In genomic region chr11:111296309-111296721, GRCm38 (mm10) we compare ENCODE assay signal across 12 mouse cellular contexts.
A peak's percentile ranks its signal among the peaks of the same experiment; 100 is the strongest.
DNase-seq lines count a peak whose midpoint lies in the region; ATAC-seq and TF ChIP-seq lines count a peak whose summit lies in the region.
"Had no signal": no experiment of that assay in that cellular context is flagged by ENCODE, and none has a peak within 500 bp of the region (broad histone marks: within the 10 kb centered on the region; RNA-seq: fewer than 3 reads in every experiment).

No protein-coding gene starts in this region.

- TF ChIP-seq CTCF in hindbrain, postnatal 0 days (IDR thresholded peaks at IDR 0.05; ENCODE audit: low read depth): peak; percentile 21; the same call in 1 of the 2 replicates

- no peak for DNase-seq in heart, postnatal 25 days (ENCODE audit: low spot score)
- DNase-seq in right cerebral cortex, postnatal 10 days (ENCODE audit: low spot score in 2 of 2): peak; percentile 26 to 27
- no peak for DNase-seq in right cerebral cortex, adult 2 months (ENCODE audit: low spot score in 2 of 2)
- peak; percentile 52 for DNase-seq in hindbrain, postnatal 0 days (ENCODE audit: low spot score)
- DNase-seq in thymus, postnatal 0 days (ENCODE audit: low spot score): no peak
- no peak for DNase-seq in ovary, postnatal 10 days (ENCODE audit: low spot score)
- no peak for DNase-seq in ovary, adult 18-20 months (ENCODE audit: low spot score)
- DNase-seq: right cerebral cortex, postnatal 14 days had no signal

- peak overlapping the region; percentile 54 for H3K4me2 ChIP-seq in heart, embryonic 11.5 days
- H3K4me2 ChIP-seq in hindbrain, postnatal 0 days (ENCODE audit: low read depth, low read length): peak overlapping the region; percentile 47
- H3K4me2 ChIP-seq: embryonic facial prominence, embryonic 12.5 days; liver, embryonic 12.5 days had no signal

- no peak for ATAC-seq in heart, embryonic 11.5 days (replicated peaks; ENCODE audit: insufficient number of reproducible peaks, low FRiP score, low TSS enrichment)
- no peak for ATAC-seq in hindbrain, postnatal 0 days
- ATAC-seq: CD4-positive, CD25-positive, alpha-beta regulatory T cell, adult 4 months; liver, embryonic 12.5 days had no signal

- H3K9ac ChIP-seq in heart, embryonic 11.5 days (ENCODE audit: low read depth, low read length): no peak overlapping the region
- no peak overlapping the region for H3K9ac ChIP-seq in hindbrain, postnatal 0 days (replicated peaks; ENCODE audit: low read length)
- H3K9ac ChIP-seq: embryonic facial prominence, embryonic 12.5 days; liver, embryonic 12.5 days had no signal

- intact Hi-C loops in heart, postnatal 25 days (cut with DNase I): no loop called here

- 19% methylated on average over 9 of the region's 9 CpGs for WGBS in heart, embryonic 11.5 days (ENCODE audit: insufficient replicate concordance)
- 20% methylated on average over 9 of the region's 9 CpGs for WGBS in hindbrain, postnatal 0 days

- no peaks in the 10 kb centered on the region for H3K4me1 ChIP-seq in heart, embryonic 11.5 days (ENCODE audit: control insufficient read depth, insufficient read depth, low read length)
- H3K4me1 ChIP-seq in hindbrain, postnatal 0 days (ENCODE audit: insufficient read depth, low read length): peaks cover 4% of the 10 kb centered on the region; the same call in 1 of the 2 replicates
- H3K4me1 ChIP-seq: embryonic facial prominence, embryonic 12.5 days; liver, embryonic 12.5 days had no signal

- no peaks in the 10 kb centered on the region for H3K27me3 ChIP-seq in heart, embryonic 11.5 days (ENCODE audit: control insufficient read depth, insufficient read depth, low read length)
- H3K27me3 ChIP-seq in hindbrain, postnatal 0 days (ENCODE audit: insufficient read depth, low read length): no peaks in the 10 kb centered on the region
- H3K27me3 ChIP-seq: liver, embryonic 12.5 days had no signal

- H3K36me3 ChIP-seq in heart, embryonic 11.5 days (ENCODE audit: control insufficient read depth, insufficient read depth, low read length): no peaks in the 10 kb centered on the region
- no peaks in the 10 kb centered on the region for H3K36me3 ChIP-seq in hindbrain, postnatal 0 days (ENCODE audit: insufficient read depth, low read length)
- H3K36me3 ChIP-seq: embryonic facial prominence, embryonic 12.5 days; liver, embryonic 12.5 days had no signal

- no peaks in the 10 kb centered on the region; the same call in 1 of the 2 replicates for H3K9me3 ChIP-seq in heart, embryonic 11.5 days (replicated peaks; ENCODE audit: control insufficient read depth, low read length)
- H3K9me3 ChIP-seq in hindbrain, postnatal 0 days (ENCODE audit: low read length): no peaks in the 10 kb centered on the region
- H3K9me3 ChIP-seq: liver, embryonic 12.5 days had no signal

- H3K4me3 ChIP-seq in heart, embryonic 11.5 days (ENCODE audit: low read depth, low read length): no peak overlapping the region
- H3K4me3 ChIP-seq in hindbrain, postnatal 0 days (ENCODE audit: low read length): peak overlapping the region; percentile 8; the same call in 1 of the 2 replicates
- H3K4me3 ChIP-seq: embryonic facial prominence, embryonic 12.5 days; liver, embryonic 12.5 days had no signal

- no peak overlapping the region for H3K27ac ChIP-seq in heart, embryonic 11.5 days (ENCODE audit: low read depth, low read length)
- H3K27ac ChIP-seq in hindbrain, postnatal 0 days: no peak overlapping the region
- H3K27ac ChIP-seq: embryonic facial prominence, embryonic 12.5 days; liver, embryonic 12.5 days had no signal

Comparison
In these comparisons a context has a peak if more than half of its experiments do, and no peak if none do; other contexts are left out.
1. DNase-seq: peak in right cerebral cortex, postnatal 10 days (2 of 2) and hindbrain, postnatal 0 days (single experiment); none in heart, postnatal 25 days (single experiment), right cerebral cortex, adult 2 months (0 of 2), thymus, postnatal 0 days (single experiment), ovary, postnatal 10 days (single experiment) and ovary, adult 18-20 months (single experiment).